In the genomic region with DNA sequence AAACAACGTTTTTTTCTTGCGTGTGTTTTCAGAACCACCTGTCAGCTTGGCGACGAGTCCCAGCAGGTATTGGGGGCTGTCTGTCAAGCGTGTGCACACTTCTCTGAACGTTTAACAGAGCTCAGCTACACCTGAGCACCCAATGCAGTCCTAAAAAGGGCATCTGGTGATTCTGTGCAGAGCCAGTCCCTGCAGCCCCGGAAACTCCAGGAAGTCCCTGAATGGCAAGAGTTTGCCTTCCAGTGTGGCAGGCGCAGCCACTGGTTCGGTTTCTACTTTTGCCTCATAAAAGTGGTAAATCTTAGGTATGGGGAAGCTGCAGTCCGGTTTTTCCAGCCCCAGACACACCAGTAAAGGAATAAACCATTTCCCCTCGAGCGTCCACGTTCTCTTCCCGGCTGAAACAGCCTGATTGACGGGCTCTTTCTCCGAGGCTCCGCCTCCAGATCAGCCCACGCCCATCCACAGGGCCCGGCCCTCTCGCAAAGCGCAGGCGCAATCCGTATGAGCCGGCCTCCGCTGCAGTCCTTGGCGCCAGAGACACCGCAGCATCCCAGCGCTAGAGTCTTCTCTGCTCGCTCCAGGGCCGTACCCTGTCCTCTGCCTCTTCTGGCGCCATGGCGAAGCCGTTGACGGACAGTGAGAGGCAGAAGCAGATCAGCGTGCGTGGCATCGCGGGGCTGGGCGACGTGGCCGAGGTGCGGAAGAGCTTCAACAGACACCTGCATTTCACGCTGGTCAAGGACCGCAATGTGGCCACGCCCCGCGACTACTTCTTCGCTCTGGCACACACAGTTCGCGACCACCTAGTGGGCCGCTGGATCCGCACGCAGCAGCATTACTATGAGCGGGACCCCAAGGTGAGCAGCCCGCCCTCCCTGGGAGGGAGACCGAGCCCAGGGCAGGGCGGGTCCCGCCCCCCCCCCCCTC, we compare ENCODE assay signal across 8 mouse cellular contexts. TPM values are rescaled to one million over a fixed set of nuclear protein-coding genes. Genes with fewer than 3 reads are reported as not detected.
A peak's percentile ranks its signal among the peaks of the same experiment; 100 is the strongest.
DNase-seq lines count a peak whose midpoint lies in the region; ATAC-seq and TF ChIP-seq lines count a peak whose summit lies in the region.

A gene (plus strand): TSS at position 485 of the 930 bp plus-strand sequence.

- peak within 1 kb of the TSS; percentile 63 for H3K4me2 ChIP-seq in embryonic facial prominence, embryonic 14.5 days (ENCODE audit: low read depth, low read length)
- H3K4me2 ChIP-seq in limb, embryonic 14.5 days (replicated peaks; ENCODE audit: low read depth, low read length, severe bottlenecking) = peak within 1 kb of the TSS; percentile 70
- peak within 1 kb of the TSS; percentile 61 for H3K4me2 ChIP-seq in midbrain, postnatal 0 days (ENCODE audit: low read depth, low read length, poor library complexity, severe bottlenecking)

- no peaks in the 10 kb centered on the region for H3K27me3 ChIP-seq in embryonic facial prominence, embryonic 14.5 days (replicated peaks; ENCODE audit: control insufficient read depth, insufficient read depth, low read length)
- H3K27me3 ChIP-seq in heart, adult 2 months (ENCODE audit: control insufficient read depth, insufficient read depth, low read length) = no peaks in the 10 kb centered on the region
- no peaks in the 10 kb centered on the region for H3K27me3 ChIP-seq in limb, embryonic 14.5 days (ENCODE audit: control insufficient read depth, insufficient read depth, low read length)
- no peaks in the 10 kb centered on the region for H3K27me3 ChIP-seq in midbrain, postnatal 0 days (ENCODE audit: insufficient read depth, low read length)

- TF ChIP-seq EP300 in heart, adult 2 months (IDR thresholded peaks at IDR 0.05; ENCODE audit: insufficient read depth, low read depth, low read length) = peak; percentile 69

- no peaks in the 10 kb centered on the region for H3K79me2 ChIP-seq in heart, adult 2 months (replicated peaks; ENCODE audit: control insufficient read depth, insufficient read depth, low read length)

- peak within 1 kb of the TSS; percentile 75 for H3K9ac ChIP-seq in embryonic facial prominence, embryonic 14.5 days (ENCODE audit: low read depth, low read length)
- peak within 1 kb of the TSS; percentile 82 for H3K9ac ChIP-seq in heart, adult 2 months (ENCODE audit: low read depth, low read length)
- H3K9ac ChIP-seq in limb, embryonic 14.5 days (ENCODE audit: low read depth, low read length, severe bottlenecking) = peak within 1 kb of the TSS; percentile 60
- H3K9ac ChIP-seq in midbrain, postnatal 0 days (replicated peaks; ENCODE audit: low read length, poor library complexity, severe bottlenecking) = peak within 1 kb of the TSS; percentile 84

- H3K27ac ChIP-seq in embryonic facial prominence, embryonic 14.5 days (replicated peaks; ENCODE audit: low read depth, low read length) = peak within 1 kb of the TSS; percentile 76
- peak within 1 kb of the TSS; percentile 90 for H3K27ac ChIP-seq in heart, adult 2 months
- H3K27ac ChIP-seq in limb, embryonic 14.5 days (replicated peaks; ENCODE audit: low read depth, low read length) = peak within 1 kb of the TSS; percentile 58; the same call in 1 of the 2 replicates
- H3K27ac ChIP-seq in midbrain, postnatal 0 days (ENCODE audit: low read depth, low read length) = peak within 1 kb of the TSS; percentile 73

- H3K36me3 ChIP-seq in embryonic facial prominence, embryonic 14.5 days (ENCODE audit: control insufficient read depth, insufficient read depth, low read length) = peaks cover 8% of the 10 kb centered on the region
- H3K36me3 ChIP-seq in heart, adult 2 months (ENCODE audit: control insufficient read depth, insufficient read depth, low read length) = peaks cover 11% of the 10 kb centered on the region
- H3K36me3 ChIP-seq in limb, embryonic 14.5 days (ENCODE audit: control insufficient read depth, insufficient read depth, low read length) = peaks cover 5% of the 10 kb centered on the region; the same call in 1 of the 2 replicates
- no peaks in the 10 kb centered on the region for H3K36me3 ChIP-seq in midbrain, postnatal 0 days (ENCODE audit: insufficient read depth, low read length)

- H3K4me3 ChIP-seq in embryonic facial prominence, embryonic 14.5 days (ENCODE audit: low read depth, low read length) = peak within 1 kb of the TSS; percentile 81
- H3K4me3 ChIP-seq in heart, adult 2 months = peak within 1 kb of the TSS; percentile 96
- H3K4me3 ChIP-seq in limb, embryonic 14.5 days (replicated peaks; ENCODE audit: low read length) = peak within 1 kb of the TSS; percentile 80
- H3K4me3 ChIP-seq in midbrain, postnatal 0 days (ENCODE audit: low read depth, low read length) = peak within 1 kb of the TSS; percentile 86

- H3K4me1 ChIP-seq in embryonic facial prominence, embryonic 14.5 days (ENCODE audit: control insufficient read depth, insufficient read depth, low read length) = peaks cover 20% of the 10 kb centered on the region
- peaks cover 7% of the 10 kb centered on the region for H3K4me1 ChIP-seq in heart, adult 2 months (ENCODE audit: control insufficient read depth, insufficient read depth, low read length)
- H3K4me1 ChIP-seq in limb, embryonic 14.5 days (ENCODE audit: control insufficient read depth, insufficient read depth, low read length) = peaks cover 23% of the 10 kb centered on the region
- H3K4me1 ChIP-seq in midbrain, postnatal 0 days (ENCODE audit: insufficient read depth, low read length) = peaks cover 8% of the 10 kb centered on the region; the same call in 1 of the 2 replicates

- DNase-seq in 416B (ENCODE audit: low read depth) = peak; percentile 89
- peak; percentile 55 to 67 for DNase-seq in adrenal gland, postnatal 4 days (ENCODE audit: low spot score in 2 of 2)
- DNase-seq in embryonic facial prominence, embryonic 14.5 days (ENCODE audit: low spot score) = peak; percentile 96
- peak; percentile 89 to 92 for DNase-seq in heart, adult 2 months
- peak; percentile 79 to 83 for DNase-seq in kidney, adult 8-10 months
- peak; percentile 85 for DNase-seq in limb, embryonic 14.5 days (ENCODE audit: low spot score)
- peak; percentile 92 for DNase-seq in midbrain, postnatal 0 days (ENCODE audit: low spot score)
- peak; percentile 82 to 90 for DNase-seq in spleen, postnatal 4 days (ENCODE audit: low spot score in 2 of 2)

- TF ChIP-seq CTCF in heart, adult 2 months (IDR thresholded peaks at IDR 0.05) = no peak
- no peak for TF ChIP-seq CTCF in midbrain, postnatal 0 days (IDR thresholded peaks at IDR 0.05)

- peak; percentile 99 for TF ChIP-seq POLR2A in heart, adult 2 months (IDR thresholded peaks at IDR 0.05; ENCODE audit: insufficient read depth, low read depth, low read length)
- TF ChIP-seq POLR2A in limb, embryonic 14.5 days (IDR thresholded peaks at IDR 0.05; ENCODE audit: borderline replicate concordance, extremely low read depth, insufficient read depth, insufficient read length) = peak; percentile 90; the same call in 1 of the 2 replicates

- 2% methylated on average over 52 of the region's 58 CpGs for WGBS in embryonic facial prominence, embryonic 14.5 days
- WGBS in heart, adult 2 months = 2% methylated on average over 57 of the region's 58 CpGs
- WGBS in limb, embryonic 14.5 days = 2% methylated on average over 46 of the region's 58 CpGs
- 2% methylated on average over 55 of the region's 58 CpGs for whole genome bisulfite sequencing in midbrain, postnatal 0 days

- no peaks in the 10 kb centered on the region for H3K9me3 ChIP-seq in embryonic facial prominence, embryonic 14.5 days (ENCODE audit: control insufficient read depth, low read length)
- no peaks in the 10 kb centered on the region for H3K9me3 ChIP-seq in limb, embryonic 14.5 days (ENCODE audit: control insufficient read depth, low read length)
- H3K9me3 ChIP-seq in midbrain, postnatal 0 days (ENCODE audit: low read length) = no peaks in the 10 kb centered on the region

- ATAC-seq in embryonic facial prominence, embryonic 14.5 days (ENCODE audit: low read depth) = peak; percentile 97
- peak; percentile 95 for ATAC-seq in limb, embryonic 14.5 days (ENCODE audit: low FRiP score, low read depth)
- peak; percentile 95 for ATAC-seq in midbrain, postnatal 0 days (ENCODE audit: low FRiP score)

- intact Hi-C loops in heart, adult 2 months (cut with DNase I) = loop anchor here (2.0 to 5.0 kb wide), 3 partner anchors 38 to 124 kb away; a partner anchor contains a TSS

RNA-seq across cellular contexts. Expression of the gene that starts here (rescaled TPM):
- total RNA-seq in adrenal gland, postnatal 4 days (2021) = 10 to 100 TPM; 52.2 to 54.5 TPM
- 62.4 and 73.4 TPM in 2 replicates for polyA plus RNA-seq in embryonic facial prominence, embryonic 14.5 days (2014; fragmentation: Nextera tagmentation; extraction: Ambion mirVana)
- total RNA-seq in heart, adult 2 months (2021) = 100 to 1,000 TPM; 448 to 514 TPM
- 343 and 518 TPM in 2 replicates for polyA plus RNA-seq in heart, adult 2 months (2012; rRNA removed)
- polyA plus RNA-seq in limb, embryonic 14.5 days (2012; rRNA removed) = 61.3 and 62.3 TPM in 2 replicates
- polyA plus RNA-seq in limb, embryonic 14.5 days (2014; fragmentation: Nextera tagmentation; extraction: Ambion mirVana) = 65.2 and 78.5 TPM in 2 replicates
- total RNA-seq in midbrain, postnatal 0 days (2014; rRNA removed) = 228 and 281 TPM in 2 replicates
- 124 and 136 TPM in 2 replicates for polyA plus RNA-seq in midbrain, postnatal 0 days (2015; fragmentation: Nextera tagmentation; extraction: Ambion mirVana)

Comparison
In these comparisons a context has a peak if more than half of its experiments do, and no peak if none do; other contexts are left out.
1. Peak in every context shown above with its lines: DNase-seq, ATAC-seq, H3K4me3 ChIP-seq and H3K27ac ChIP-seq.